Mouse (Mus musculus) adipocyte (in vitro differentiated cells): ENCODE results near the gene Pfkm.
A peak's percentile ranks its signal among the peaks of the same experiment; 100 is the strongest.

Experiments used
- DNase-seq: peaks from one replicate; pipeline ENCODE4 v3.0.0-alpha.2; 2016; ENCODE audit warnings: low spot score

Pfkm gene

GRCm38 (mm10) chr15:98098519-98098918 lies 6.1 kb downstream of the Pfkm start:
- DNase-seq = peak; percentile 57

GRCm38 (mm10) chr15:98102401-98102800 lies 10.0 kb downstream of the Pfkm start:
- DNase-seq = no peak

- no peak for DNase-seq
Observed at GRCm38 (mm10) chr15:98106506-98106905, 14.1 kb downstream of the Pfkm start.

GRCm38 (mm10) chr15:98107230-98107629 lies 14.8 kb downstream of the Pfkm start:
- no peak for DNase-seq

GRCm38 (mm10) chr15:98107703-98108296 lies 15.4 kb downstream of the Pfkm start:
- DNase-seq = no peak

GRCm38 (mm10) chr15:98108297-98109152 lies 16.1 kb downstream of the Pfkm start:
- peak; percentile 89 for DNase-seq

- no peak for DNase-seq
Observed at GRCm38 (mm10) chr15:98111791-98112190, 19.4 kb downstream of the Pfkm start.

GRCm38 (mm10) chr15:98114098-98114851 lies 21.9 kb downstream of the Pfkm start:
- DNase-seq = no peak

GRCm38 (mm10) chr15:98114852-98115778 lies 22.7 kb downstream of the Pfkm start:
- DNase-seq = no peak

GRCm38 (mm10) chr15:98115779-98116163 lies 23.4 kb downstream of the Pfkm start:
- no peak for DNase-seq

GRCm38 (mm10) chr15:98116287-98116686 lies 23.9 kb downstream of the Pfkm start:
- no peak for DNase-seq

GRCm38 (mm10) chr15:98119363-98119762 lies 27.0 kb downstream of the Pfkm start:
- no peak for DNase-seq

GRCm38 (mm10) chr15:98120831-98121230 lies 28.4 kb downstream of the Pfkm start:
- DNase-seq = no peak

- DNase-seq = no peak
Observed at GRCm38 (mm10) chr15:98131001-98131400, 38.6 kb downstream of the Pfkm start.

- no peak for DNase-seq
Observed at GRCm38 (mm10) chr15:98131451-98131850, 39.1 kb downstream of the Pfkm start.

GRCm38 (mm10) chr15:98131942-98132655 lies 39.7 kb downstream of the Pfkm start:
- DNase-seq = no peak

GRCm38 (mm10) chr15:98133471-98133870 lies 41.1 kb downstream of the Pfkm start:
- DNase-seq = no peak

- no peak for DNase-seq
Observed at GRCm38 (mm10) chr15:98134034-98134433, 41.6 kb downstream of the Pfkm start.

GRCm38 (mm10) chr15:98134666-98135065 lies 42.3 kb downstream of the Pfkm start:
- no peak for DNase-seq

GRCm38 (mm10) chr15:98135671-98136070 lies 43.3 kb downstream of the Pfkm start:
- no peak for DNase-seq

- no peak for DNase-seq
Observed at GRCm38 (mm10) chr15:98136871-98137270, 44.5 kb downstream of the Pfkm start.
